Mouse (Mus musculus) right cerebral cortex, postnatal 25 days (tissue): ENCODE measurements around the gene Plekhh1.

Source experiments
- DNase-seq: peaks from one replicate; pipeline ENCODE4 v3.0.0; 2022

Gene Plekhh1

GRCm38 (mm10) chr12:79034331-79034730 lies 5.4 kb downstream of the Plekhh1 start:
- no peak for DNase-seq

DNA sequence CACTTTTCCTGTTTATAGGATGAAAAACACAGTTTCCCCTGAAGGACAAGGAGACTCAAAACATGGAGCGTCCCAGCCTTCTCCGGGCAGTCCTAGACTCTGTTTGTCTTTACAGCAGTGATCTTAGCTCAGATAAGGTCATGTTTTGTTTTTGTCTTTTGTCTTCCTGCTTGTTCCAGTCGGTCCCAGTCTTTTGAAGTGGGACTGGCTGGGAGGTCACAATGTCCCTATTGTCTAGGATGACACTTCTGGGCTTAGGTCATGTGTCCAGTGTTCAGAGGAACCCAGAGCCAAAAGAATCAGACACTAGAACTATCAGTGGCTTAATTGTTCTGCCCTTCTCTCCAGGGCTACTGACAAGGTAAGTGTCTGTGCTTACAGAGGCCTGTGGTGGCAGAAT lies 6.4 kb downstream of the Plekhh1 start:
- no peak for DNase-seq

GRCm38 (mm10) chr12:79039708-79040107 lies 10.7 kb downstream of the Plekhh1 start:
- DNase-seq, result no peak

GRCm38 (mm10) chr12:79040201-79040827 lies 11.4 kb downstream of the Plekhh1 start:
- no peak for DNase-seq

GRCm38 (mm10) chr12:79041436-79041835 lies 12.5 kb downstream of the Plekhh1 start:
- DNase-seq, result no peak

DNA sequence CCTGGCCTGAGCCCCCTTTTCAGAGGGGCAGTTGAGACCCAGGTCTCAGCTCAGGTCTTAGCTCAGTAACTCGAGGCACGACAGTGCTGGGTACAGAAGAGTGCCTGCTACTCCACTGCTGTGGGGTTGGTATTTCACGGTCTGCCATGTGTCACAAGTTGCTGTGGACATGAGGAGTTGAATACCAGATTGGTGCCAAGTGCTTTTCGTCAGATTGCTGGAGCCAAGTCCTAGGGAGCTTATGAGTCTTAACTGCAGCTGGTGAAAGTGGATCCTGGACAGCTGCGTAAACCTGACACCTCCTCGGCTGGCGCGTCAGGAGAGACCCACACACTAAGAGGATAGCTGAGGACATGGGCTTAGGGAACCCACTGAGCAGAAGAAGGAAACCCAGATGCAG lies 15.7 kb downstream of the Plekhh1 start:
- DNase-seq, result no peak

- no peak for DNase-seq
Observed at GRCm38 (mm10) chr12:79046171-79046570, 17.2 kb downstream of the Plekhh1 start.

- no peak for DNase-seq
Observed at GRCm38 (mm10) chr12:79047203-79047602, 18.2 kb downstream of the Plekhh1 start.

DNA sequence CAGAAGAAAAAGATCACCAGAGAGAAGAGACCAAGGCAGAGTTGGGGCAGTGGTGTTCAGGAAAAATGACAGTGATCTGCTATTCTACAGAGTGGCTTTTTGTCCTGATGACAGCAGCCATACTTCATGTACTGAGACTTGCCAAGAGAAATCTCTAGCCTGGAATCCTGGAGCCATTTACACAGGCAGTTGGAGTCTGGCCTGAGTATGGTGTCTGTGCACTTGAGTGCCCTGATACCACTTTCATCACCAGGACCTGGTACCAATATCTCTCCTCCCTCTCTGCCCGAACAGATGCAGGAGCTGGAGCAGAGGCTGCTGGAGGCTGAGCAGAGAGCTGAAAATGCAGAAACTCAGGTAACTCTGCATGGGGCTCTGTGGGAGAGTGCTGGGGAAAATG lies 19.9 kb downstream of the Plekhh1 start:
- DNase-seq, result no peak

GRCm38 (mm10) chr12:79049807-79050206 lies 20.8 kb downstream of the Plekhh1 start:
- DNase-seq, result no peak

GRCm38 (mm10) chr12:79050545-79051212 lies 21.7 kb downstream of the Plekhh1 start:
- no peak for DNase-seq

- no peak for DNase-seq
Observed at GRCm38 (mm10) chr12:79052073-79052472, 23.1 kb downstream of the Plekhh1 start.

GRCm38 (mm10) chr12:79055276-79055675 lies 26.3 kb downstream of the Plekhh1 start:
- DNase-seq, result no peak

- no peak for DNase-seq
Observed at GRCm38 (mm10) chr12:79059573-79059972, 30.6 kb downstream of the Plekhh1 start.

GRCm38 (mm10) chr12:79060134-79060533 lies 31.2 kb downstream of the Plekhh1 start:
- no peak for DNase-seq

GRCm38 (mm10) chr12:79060766-79061652 lies 32.0 kb downstream of the Plekhh1 start:
- DNase-seq, result no peak

DNA sequence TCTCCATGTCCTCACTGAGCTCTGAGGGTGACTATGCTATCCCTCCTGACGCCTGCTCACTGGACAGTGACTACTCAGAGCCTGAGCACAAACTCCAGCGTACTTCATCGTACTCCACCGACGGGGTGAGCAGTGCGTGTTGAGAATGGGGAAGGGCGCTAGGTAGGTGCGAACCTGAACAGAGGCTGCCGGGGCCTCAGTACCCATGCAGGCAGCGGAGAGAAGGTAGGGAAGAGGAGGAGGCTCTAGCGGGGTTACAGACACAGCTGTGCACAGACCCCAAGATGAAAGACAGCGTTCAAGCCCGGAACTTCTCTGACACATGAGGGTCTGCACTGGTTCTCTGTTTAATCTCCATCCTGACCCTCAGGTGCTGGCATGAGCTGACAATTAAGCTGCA lies 35.5 kb downstream of the Plekhh1 start:
- DNase-seq, result no peak

GRCm38 (mm10) chr12:79066431-79066830 lies 37.5 kb downstream of the Plekhh1 start:
- DNase-seq, result no peak

GRCm38 (mm10) chr12:79067526-79067925 lies 38.6 kb downstream of the Plekhh1 start:
- no peak for DNase-seq

GRCm38 (mm10) chr12:79068306-79068705 lies 39.3 kb downstream of the Plekhh1 start:
- no peak for DNase-seq

DNA sequence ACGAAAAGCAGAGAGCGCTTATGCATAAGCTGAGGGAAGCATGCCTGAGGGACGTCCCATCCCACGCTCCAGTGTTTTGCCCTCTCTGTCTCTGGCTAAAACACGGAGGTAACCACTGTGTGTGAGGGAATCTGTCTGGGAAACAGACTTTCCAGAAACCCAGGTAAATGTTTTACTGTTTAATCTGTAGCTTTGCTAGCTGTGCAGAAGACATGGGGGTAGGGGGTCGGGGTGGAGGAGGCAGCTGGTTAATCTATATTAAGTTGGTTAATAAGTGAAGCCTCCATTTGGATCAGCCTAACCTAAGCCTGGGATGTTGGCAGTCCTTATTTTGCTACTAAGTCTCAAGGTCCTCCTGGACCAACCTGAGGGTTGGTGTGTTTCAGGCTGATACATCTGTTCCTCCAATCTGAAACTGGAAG lies 40.2 kb downstream of the Plekhh1 start:
- no peak for DNase-seq

- no peak for DNase-seq
Observed at GRCm38 (mm10) chr12:79069916-79070315, 41.0 kb downstream of the Plekhh1 start.

GRCm38 (mm10) chr12:79070736-79071333 lies 41.9 kb downstream of the Plekhh1 start:
- DNase-seq, result no peak
